Mouse (Mus musculus) adrenal gland, adult 8-10 months (tissue): ENCODE measurements around the gene Slc35a5. TPM values are rescaled to one million over a fixed set of nuclear protein-coding genes. Genes with fewer than 3 reads are reported as not detected.

Experiments
- DNase-seq: peaks from one replicate; pipeline ENCODE4 v3.0.0; 2022
- total RNA-seq, 4 experiments: library from RNA; stranded (reverse); gene quantifications; 2 replicates each; pipeline ENCODE4 v1.2.4; 2022

Gene Slc35a5
- total RNA-seq = 10 to 100 TPM; 37.1 to 41.3 (median 37.6) TPM

DNA sequence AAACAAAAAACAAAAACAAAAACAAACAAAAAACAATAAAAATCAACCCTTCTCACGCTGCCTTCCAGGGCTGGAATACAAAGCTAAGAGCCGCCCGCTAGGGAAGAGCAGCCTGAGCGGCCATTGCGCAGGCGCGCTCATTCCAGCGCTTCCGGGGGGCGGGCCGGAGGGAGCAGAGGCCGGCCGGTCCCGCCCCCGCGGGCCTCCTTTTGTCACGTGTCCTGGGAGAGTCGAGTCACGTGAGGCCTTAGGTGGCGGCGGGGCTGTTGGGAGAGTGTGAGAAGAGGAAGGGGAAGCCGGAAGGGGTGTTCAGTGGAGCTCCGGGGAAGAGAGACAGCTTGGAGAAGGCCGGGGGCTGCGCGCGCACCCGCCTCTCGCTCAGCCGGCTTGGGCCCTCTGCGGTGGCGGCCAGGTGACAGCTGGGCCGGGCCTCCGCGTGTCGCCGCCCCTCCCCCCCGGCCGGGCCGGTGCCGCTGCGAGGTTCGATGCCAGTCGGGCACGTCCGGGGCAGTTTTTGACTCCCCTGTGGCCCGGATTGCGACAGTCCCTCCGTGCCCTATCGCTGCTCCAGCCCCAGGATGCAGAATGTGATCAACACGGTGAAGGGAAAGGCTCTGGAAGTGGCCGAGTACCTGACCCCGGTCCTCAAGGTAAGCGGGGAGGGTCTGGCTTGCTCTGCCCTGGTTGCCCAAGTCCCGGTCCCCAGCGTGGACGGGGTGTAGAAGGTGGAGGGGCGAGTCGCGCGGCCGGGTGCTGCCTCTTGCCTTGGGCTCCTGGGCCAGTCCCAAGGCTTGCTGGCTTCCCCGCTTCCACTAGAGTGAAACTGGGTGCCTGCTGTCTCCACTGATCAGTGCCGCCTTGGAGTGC lies at the start of gene Slc35a5, which contains the start of gene Atg3:
Slc35a5 (minus strand) TSS at position 185 of the 867 bp plus-strand sequence.
Atg3 (plus strand) TSS at position 264 of the 867 bp plus-strand sequence.
- DNase-seq = peak; percentile 95

DNA sequence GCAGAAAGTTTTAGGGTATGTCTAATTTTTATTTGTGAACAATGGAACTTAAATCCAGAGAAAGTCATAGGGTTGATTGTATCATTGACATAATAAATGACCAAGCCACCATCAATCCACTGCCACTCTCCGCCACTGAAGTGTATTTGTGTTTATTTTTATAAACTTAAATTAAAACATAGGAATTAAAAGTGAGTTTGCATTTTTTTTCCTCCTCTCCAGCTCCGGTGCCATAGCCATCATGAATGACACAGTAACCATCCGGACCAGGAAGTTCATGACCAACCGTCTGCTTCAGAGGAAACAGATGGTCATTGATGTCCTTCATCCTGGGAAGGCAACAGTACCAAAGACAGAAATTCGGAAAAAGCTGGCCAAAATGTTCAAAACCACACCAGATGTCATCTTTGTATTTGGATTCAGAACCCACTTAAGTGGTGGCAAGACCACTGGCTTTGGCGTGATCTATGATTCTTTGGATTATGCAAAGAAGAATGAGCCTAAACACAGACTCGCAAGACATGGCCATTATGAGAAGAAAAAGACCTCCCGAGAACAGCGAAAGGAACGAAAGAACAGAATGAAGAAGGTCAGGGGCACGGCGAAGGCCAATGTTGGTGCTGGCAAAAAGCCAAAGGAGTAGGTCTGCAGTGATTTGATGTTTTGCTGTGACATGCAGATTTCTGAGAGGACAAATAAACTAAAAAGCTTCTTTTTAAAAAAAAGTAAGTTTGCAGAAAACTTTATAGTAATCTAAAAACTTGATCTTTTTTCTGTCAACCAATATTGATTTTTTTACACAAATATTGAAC lies 46.6 kb upstream of the Slc35a5 start:
- peak; percentile 58 for DNase-seq

DNA sequence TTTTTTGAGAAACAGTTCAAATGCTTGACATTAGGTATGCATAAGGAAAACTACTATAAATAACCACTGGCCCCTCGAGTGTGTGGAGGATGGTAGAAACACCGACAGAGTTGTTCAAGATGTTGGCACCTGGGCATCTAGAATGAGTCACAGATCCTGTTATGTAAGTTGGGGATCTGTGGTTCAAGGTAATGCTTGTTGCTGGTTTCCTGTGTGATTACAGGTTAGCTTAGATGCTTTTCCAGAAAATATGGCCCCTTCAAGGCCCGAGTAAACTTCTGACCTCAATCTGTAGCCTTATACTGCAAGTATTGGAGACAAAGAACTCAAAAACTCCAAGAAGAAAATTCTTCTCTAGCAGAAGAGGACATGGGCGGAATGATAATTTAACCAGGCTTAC lies 45.9 kb upstream of the Slc35a5 start:
- DNase-seq = no peak

DNA sequence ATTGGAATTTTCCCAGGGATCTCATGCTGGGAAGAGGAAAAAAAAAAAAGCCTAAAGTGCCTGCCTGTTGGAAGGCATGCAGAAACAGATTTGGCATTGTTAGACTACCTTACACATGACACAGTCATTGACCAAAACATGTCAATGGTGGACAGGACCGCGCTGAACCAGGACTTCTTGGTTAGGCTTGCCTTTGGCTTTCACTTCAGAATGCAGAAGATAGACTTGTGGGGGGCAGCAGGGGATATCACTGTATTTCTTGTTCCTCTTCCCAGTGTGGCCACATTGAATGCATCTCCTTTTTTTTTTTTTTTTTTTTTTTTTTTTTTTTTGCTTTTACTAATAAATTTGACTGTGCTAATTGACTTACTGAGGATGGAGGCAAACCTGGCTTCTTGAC lies 42.9 kb upstream of the Slc35a5 start:
- no peak for DNase-seq

DNA sequence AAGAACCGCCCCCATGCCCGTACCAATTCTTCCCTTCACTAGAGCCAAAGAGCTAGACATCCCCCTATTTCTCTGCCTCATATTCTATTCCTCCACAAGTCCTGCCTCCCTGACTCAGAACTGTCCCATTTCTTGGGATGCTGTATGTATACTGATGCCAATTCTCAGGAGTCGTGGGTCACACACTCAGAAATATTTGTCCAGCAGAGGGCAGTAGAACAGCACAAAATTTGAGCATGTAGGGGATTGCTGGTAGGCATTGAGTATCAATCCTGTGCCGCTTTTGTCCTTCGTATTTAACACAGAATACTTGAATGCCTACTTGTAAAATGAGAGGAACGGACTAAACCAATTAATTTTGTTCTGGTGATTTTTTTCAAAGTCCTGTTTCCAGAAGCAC lies 38.3 kb upstream of the Slc35a5 start:
- DNase-seq = peak; percentile 34

DNA sequence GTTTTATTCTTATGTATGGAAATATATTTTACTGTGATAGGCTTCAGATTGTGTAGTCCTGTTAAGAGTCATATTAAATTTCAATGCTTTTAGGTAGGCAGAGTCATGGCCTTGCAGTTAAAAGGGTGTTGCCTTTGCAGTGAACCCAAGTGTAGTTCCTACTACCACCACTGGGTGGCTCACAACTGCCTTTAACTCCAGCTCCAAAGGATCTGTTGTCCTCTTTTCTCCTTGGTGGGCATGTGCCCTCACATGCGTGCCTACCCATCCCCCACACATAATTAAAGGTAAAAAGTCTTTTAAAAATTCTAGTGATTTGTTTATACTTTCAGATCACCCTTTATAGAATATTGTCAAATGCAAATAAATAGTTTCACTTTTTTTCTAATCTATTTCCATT lies 34.1 kb upstream of the Slc35a5 start:
- peak; percentile 49 for DNase-seq

DNA sequence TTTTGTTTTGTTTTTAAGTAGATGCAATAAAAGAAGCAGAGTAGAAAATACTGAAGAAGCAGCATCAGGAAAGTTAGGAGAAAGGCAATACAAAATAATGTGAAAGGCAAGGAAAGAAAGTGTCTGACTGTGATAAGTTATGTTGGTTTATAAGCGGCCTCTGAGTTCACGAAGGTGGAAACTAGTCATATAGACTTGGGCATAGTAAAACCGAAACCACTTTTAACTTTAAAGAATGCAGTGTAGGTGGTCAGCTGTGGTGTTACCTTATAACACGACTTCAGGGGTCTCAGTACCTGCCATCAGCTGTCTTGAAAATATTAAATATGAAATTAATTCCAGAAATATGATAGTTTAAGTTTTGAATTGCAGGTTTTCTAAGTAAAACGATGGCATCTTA lies 23.3 kb upstream of the Slc35a5 start:
- DNase-seq = no peak

DNA sequence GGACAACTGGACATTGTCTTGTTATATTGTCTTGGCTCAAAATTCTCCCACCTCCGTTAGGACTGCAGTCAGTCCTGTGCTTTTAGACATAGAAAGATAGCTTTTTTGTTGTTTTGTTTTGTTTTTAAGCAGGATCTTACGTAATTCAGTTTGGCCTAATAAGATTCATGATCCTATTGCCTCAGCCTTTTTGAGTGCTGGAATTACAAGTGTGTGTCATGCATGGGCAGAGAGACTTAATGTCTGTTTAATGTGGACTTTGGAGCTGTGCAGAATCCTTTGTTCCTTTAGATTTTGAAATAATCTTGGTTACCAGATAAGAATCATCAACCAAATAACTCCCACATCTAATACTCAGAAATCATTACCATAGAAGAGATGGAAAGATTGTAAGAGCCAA lies 20.0 kb upstream of the Slc35a5 start:
- no peak for DNase-seq

DNA sequence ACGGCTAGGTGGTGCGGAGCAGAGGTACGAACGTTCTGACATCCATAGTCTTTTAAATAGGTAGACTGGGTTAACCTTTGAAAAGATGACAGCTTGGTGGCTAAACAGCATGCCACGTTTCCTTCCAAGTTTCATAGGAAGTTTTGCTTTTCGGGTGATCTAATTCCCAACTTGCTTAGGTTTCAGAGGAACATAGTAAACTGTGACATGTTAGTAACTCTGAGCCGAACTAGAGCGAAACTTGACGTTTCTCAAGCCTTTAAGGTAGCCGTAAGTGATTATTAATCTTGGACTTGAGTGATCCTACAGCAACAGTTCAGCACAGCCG lies 847 bp upstream of the Slc35a5 start:
- no peak for DNase-seq

DNA sequence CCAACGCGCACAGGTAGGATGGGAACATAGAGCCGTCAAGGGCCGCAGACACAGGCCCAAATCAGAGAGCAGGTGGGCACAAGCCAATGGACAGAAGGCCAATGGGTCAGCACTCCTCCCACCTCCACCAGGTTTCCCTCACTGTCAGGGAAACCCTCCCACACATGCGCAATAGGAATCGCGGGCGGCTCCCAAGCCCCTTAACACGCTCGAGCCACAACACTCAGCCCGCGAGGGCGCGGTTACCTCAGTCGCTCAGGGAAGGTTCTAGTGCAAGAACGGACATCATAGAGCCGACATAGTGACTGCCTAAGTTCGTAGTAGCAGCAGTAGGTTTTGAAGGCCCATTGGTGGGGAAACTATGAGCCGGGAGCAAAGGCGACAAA lies 377 bp downstream of the Slc35a5 start:
- peak; percentile 68 for DNase-seq

DNA sequence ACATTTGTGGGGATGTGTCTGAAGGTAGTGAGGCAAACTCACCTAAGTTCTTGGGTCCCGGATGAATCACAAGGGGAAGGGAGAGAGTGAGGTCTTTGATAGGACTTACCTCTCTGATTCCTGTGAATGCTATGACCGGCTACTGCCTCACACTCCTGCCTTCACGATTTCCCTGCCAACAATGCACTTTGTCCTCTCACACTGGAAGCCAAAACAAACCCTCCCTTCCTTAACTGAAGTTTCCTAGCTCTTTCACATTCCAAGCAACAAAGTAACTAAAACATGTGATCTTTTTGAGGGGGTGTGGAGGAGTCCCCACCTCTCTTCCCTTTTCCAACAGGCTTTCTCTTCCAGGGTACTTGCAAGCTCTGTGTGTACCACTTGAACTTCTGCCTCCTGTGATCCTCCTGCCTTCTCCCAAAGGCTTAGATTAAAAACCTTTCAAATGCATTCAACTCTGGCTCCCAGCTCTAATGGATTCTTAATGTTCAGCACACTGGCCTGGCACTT lies 3.7 kb downstream of the Slc35a5 start:
- DNase-seq = no peak

DNA sequence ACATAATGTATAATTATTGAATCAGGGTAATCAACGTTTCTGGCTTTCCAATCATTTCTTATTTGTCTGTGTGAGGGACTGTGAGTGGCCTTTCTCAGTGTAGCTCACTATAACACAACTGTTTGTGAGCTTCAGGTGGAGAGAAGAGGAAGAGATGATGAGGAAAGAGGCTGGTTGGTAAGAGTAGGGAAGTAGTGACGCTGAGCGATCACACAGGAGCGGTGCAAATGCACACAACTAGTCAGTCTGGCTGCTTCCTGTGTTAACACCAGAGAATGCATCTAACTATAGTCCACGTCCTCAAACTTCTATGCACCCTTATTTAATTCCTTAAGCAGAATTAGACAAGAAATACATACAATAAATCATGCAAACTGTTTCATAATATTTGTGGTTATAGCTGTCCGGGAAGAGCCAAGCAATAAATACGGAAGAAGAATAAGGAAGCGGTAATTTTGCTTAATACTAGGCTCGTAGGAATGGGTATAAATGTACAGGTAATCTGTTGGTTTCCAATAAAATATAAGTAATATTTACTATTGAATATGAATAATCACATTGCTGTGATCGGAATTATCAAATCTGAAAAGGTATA lies 9.9 kb downstream of the Slc35a5 start:
- DNase-seq = no peak

DNA sequence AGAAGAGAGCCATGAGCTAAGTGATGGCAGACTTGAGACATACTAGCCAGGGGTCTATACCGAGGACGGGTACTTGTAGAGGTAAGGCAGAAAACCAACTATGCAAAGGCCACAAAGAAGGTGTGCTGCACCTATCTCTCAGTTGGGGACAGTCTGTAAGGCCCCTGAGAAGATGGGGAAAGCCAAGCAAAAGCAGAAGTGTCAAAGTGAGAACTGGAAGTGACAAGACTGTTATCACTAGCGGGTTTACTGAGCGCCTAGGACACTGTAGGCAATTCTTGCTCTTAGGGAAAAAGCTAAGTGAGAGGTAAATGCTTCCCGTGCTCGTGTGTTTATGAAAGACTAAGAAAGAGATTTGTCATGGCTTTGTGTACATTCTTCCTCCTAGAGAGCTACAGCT lies 13.4 kb downstream of the Slc35a5 start:
- no peak for DNase-seq

DNA sequence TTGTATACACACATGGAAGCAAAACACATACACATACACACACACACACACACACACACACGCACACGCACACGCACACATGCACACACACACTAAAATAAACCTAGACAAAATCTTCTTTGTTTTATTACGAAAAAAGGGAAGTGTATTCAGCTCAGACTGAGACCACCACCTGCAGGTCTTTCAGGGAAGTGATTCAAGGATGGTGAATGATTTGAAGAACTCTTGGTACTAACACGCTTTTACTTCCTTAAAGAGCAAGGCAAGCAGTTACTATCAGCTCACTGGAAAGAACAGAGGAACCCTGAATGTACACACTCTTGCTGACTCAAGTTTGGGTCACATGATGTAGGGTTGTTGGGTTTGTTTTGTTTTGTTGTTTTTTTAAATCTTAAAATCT lies 15.9 kb downstream of the Slc35a5 start:
- no peak for DNase-seq

DNA sequence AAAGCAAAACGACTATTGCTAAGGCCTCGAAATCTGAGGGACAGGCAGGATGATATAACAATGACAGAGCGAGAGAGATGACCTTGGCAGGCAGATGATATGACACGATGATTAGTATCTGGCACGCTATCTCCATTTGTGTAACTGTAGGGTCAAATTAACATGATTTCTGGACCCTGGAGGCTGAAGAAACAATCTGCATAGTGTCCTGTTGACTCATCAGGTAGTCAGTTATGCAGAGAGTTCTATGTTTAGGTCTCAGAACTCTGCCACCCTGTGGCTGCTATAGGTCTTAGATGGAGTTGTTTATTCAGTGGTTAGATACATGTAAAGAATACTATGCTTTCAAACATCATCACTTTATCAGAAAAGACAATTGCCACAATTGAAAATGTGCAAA lies 16.8 kb downstream of the Slc35a5 start:
- DNase-seq = peak; percentile 61

DNA sequence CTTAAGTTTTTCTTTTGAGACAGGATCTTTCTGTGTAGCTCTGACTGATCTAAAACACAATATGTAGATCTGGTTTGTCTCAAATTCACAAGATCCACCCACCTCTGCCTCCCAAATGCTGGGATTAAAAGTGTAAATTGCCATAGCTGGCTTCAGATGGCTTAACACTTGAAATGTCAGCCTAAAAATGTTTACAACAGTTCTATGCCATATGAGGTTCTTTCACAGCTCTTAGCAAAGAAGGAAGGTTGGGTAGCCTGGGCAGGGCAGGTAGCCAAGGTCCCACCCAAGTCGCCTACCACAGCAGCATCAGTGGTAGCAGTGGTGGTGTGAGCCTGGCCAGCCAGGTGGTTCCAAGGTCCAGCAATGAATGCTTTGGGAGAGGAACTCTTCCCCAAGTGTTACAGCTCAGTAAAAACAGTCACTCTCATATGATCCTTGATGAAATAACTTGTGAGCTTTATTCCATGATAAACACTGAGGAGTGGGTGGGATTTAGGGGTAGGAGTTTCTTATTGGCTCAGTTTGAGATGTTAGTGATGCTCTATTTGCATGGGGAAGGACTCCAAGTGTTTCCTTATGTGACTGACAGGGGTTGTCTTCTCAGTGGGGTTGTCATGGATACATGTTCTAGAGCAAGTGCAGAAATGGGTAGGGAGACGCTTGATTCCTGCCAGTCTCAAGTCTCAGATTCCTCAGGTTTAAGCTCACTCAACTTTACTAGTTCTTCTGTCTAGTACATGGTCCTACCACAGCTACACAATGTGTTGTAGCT lies 30.4 kb downstream of the Slc35a5 start:
- DNase-seq = no peak

DNA sequence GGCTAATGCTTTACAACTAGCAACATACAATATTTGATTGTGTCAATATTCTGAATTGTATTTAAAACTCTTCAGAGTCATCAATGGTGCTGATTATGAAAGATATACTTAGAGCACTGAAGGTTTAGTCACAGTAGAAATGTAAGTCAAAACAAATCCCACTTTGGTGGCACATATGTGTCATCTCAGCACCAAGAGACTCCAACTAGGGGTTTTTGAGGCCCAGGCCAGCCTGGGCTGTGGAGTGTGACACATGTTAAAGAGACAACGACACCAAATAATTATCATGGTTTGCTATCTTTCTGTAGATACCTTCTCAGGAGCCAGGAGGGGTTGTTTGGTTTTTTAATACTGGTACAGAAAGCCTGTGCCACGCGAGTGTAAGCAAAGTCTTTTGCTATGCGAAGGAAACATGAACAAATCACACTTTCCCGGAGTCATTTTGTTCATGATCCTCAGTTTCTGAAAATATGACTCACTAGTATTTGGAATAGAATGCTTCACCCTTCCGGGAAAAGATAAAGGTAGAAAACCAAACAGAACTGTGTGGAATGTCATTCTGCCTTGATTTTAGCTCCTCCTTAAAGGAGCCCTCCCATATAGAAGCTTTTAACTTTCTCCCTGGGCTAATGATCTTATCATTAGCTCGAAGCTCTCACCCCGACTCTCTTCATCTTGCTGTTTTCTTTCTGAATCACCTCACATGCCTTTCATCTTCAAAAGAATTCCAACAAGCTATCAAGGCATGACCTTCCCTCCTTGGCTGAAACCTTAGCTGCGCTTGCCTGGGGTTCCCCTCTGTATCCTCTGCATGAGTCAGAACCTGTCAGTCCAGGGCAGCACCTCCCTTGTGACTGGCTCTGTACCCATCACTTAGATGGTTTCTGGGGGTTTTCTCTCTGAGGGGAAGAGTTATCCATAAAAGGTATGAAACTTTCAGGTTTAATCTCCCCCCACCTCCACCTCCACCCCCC lies 34.0 kb downstream of the Slc35a5 start:
- DNase-seq = peak; percentile 42

DNA sequence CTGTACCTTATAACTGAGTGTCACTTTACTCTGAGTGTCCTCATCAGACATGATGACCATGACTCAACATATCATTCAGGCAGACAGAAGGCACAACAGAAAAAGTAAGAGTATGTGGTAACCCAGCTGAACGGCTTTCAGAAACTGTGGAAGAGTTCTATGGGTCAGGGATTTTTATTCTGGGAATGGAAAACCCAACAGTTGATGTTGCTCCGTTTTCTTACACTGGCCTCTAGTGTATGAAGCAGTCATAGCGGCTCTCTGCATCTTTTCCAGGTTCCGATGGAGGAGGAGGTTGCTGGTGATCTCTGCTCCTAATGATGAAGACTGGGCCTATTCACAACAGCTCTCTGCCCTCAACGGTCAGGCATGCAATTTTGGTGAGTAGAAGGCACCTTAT lies 35.9 kb downstream of the Slc35a5 start:
- no peak for DNase-seq

DNA sequence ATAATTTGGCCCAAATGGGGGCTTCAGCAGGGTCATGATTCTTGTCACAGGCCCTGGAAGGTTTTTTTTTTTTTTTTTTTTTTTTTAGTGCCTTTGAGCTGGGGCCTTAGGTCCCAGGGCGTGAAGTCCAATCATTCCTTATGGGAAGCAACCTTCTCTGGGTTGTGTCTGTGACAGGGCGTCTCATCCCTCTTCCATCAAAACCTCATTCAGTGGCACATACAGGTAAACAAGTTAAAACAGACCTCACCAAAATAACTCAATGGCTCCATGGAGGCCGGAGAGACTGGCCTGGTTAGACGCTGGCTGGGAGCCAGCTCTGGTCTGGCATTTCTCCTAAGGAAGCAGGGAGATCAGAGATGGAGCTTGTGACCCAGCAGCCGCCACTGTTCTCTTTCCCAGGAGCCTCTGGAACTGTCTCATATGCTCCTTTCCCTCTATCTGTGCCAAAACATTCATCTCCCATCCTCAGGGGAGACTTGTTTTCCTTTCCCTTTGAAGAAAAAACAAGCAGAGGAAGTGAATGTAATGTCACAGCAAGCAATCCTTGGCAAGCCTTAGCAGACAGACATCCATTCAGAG lies 37.6 kb downstream of the Slc35a5 start:
- DNase-seq = peak; percentile 45

DNA sequence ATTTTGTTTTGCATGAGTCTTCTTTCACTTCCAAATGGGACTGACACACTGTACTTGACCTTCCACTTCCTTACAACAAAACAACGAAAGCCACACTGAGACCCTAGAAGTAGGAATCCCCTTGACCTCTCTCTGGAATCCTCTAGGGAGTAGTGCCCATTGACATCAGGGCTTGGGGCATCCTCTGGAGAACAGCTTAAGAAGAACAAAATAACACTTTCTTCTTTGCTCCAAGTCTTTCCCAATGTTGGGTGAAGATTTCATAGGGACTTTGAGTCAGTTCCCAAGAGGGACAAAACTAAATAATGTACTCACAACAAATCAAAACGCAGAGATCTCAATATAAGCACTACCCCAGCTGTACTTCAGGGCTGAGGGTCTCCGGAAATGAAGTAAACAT lies 39.7 kb downstream of the Slc35a5 start:
- no peak for DNase-seq

DNA sequence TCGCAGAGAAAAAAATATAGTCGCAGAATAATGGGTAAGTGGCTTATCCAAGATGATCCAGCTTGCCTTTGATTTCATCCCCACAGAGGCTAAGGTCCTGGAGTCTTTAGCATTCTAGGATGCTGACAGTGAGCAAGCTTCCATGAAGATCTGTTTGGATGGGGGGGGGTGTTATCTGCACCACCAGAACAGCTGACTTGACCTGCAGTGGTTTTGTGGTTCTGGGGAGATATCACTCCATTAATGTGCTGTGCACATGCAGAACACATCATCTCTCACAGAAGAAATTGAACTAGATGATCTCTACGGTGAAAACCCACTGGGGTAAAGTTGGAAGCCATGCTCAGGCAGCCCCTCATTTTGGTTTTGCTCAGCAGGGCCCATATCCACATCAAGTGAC lies 41.3 kb downstream of the Slc35a5 start:
- no peak for DNase-seq
